1 mouse cellular context compared by ENCODE assay signal in the genomic region with DNA sequence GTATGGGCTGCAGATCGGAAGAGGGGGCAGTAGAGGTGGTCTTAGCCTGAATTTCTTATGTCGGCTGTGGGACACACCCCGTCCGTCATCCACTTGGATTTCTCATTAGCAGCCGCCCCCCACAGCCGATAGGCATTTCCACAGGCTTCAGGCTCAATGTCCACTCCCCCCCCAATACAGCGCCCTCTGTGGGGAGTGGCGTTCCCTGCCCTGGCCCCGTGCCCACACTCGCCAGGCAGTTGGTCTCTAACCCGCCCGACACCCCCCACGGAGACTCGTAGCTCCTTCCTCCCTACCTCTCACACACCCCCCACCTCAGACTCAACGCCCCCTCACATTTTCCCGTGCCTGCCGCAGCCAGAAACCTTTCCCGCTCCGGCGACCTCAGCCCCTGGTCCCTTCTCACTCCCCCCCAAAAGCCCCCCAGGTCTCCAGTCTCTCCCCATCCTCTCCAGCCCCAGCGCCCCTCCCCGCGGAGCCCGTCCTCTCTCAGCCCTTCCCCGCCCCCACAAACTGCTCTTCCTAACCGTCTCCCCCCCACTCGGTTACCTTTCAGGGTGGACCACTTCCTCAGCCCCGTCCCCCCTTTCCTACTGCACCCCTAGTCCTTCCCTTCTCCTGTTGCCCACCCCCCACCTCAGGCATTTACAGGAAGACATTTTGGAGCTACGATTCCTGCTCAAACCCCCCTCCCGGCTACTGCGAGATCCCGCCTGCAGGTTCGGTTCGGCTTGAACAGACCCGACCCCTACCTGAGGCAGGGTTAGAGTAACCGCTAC.
TF ChIP-seq lines count a peak whose summit lies in the region.

No protein-coding gene starts in this region.

TF ChIP-seq in CH12.LX, 34 proteins besides CTCF, POLR2A, EP300 and RAD21:
- TF ChIP-seq BHLHE40 (IDR thresholded peaks at IDR 0.05; ENCODE audit: low read depth, low read length) (no peak), RCOR1 (conservative IDR thresholded peaks at IDR 0.05; ENCODE audit: low read depth, low read length) (no peak), IRF4 (IDR thresholded peaks at IDR 0.05; ENCODE audit: low read depth, low read length) (no peak), GABPA (IDR thresholded peaks at IDR 0.05; ENCODE audit: insufficient replicate concordance, low read depth, low read length) (no peak), MYC (IDR thresholded peaks at IDR 0.05; ENCODE audit: low read depth, low read length) (no peak), MAX (IDR thresholded peaks at IDR 0.05; ENCODE audit: low read length) (no peak), TCF12 (IDR thresholded peaks at IDR 0.05; ENCODE audit: low read depth, low read length) (no peak), ETS1 (conservative IDR thresholded peaks at IDR 0.05; ENCODE audit: low read depth, low read length) (no peak), UBTF (IDR thresholded peaks at IDR 0.05; ENCODE audit: low read depth, low read length) (no peak), JUND (conservative IDR thresholded peaks at IDR 0.05; ENCODE audit: low read depth, low read length) (no peak), HCFC1 (IDR thresholded peaks at IDR 0.05; ENCODE audit: low read depth, low read length) (no peak), MEF2A (IDR thresholded peaks at IDR 0.05; ENCODE audit: borderline replicate concordance, low read depth, low read length) (no peak), MXI1 (IDR thresholded peaks at IDR 0.05; ENCODE audit: low read depth, low read length) (no peak)
